Mouse (Mus musculus) E14TG2a.4 (cell line): ENCODE data around the gene Arhgap30.

Source experiments
- CTCF ChIP-seq: conservative IDR thresholded peaks from 2 replicates; pipeline ENCODE4 v1.5.1; 2014; ENCODE audit warnings: low read length
- NANOG ChIP-seq: IDR thresholded peaks from 2 replicates; pipeline ENCODE4 v1.6.1; 2014; ENCODE audit warnings: borderline replicate concordance, low read length, mixed read lengths
- POU5F1 ChIP-seq: IDR thresholded peaks from 2 replicates; pipeline ENCODE4 v1.6.1; 2014; ENCODE audit warnings: low read length, borderline replicate concordance

GRCm38 (mm10) chr1:171401821-171402220, 13.1 kb downstream of the Arhgap30 start:
- TF ChIP-seq CTCF (no peak), NANOG (no peak), POU5F1 (no peak)
